Mouse (Mus musculus): ENCODE results near the gene Fez1. TPM values are rescaled to one million over a fixed set of nuclear protein-coding genes. Genes with fewer than 3 reads are reported as not detected.

The Fez1 gene
- polyA plus RNA-seq, 1 experiment from 2014 or later, result 341 TPM

GRCm38 (mm10) chr9:36890552-36890951 is 68.9 kb downstream of the Fez1 start:
- no peak overlapping the region for H3K4me3 ChIP-seq (ENCODE audit: low read depth, low read length)
- DNase-seq (ENCODE audit: low spot score) (peak; percentile 82), ATAC-seq (replicated peaks; ENCODE audit: low FRiP score) (peak; percentile 44; the same call in 1 of the 2 replicates)
- no peaks in the 10 kb centered on the region; the same call in 1 of the 2 replicates for H3K36me3 ChIP-seq (ENCODE audit: control insufficient read depth, insufficient read depth, low read length)
- no peaks in the 10 kb centered on the region for H3K9me3 ChIP-seq (ENCODE audit: control insufficient read depth, low read length)
- H3K27me3 ChIP-seq (ENCODE audit: control insufficient read depth, insufficient read depth, low read length), result no peaks in the 10 kb centered on the region
- no peaks in the 10 kb centered on the region for H3K4me1 ChIP-seq (replicated peaks; ENCODE audit: control insufficient read depth, insufficient read depth, low read length)
- WGBS, result 36% methylated on average over 4 of the region's 4 CpGs
- no peak overlapping the region for H3K9ac ChIP-seq (ENCODE audit: low read length)
- no peak overlapping the region for H3K27ac ChIP-seq (ENCODE audit: low read depth, low read length)
- no peak overlapping the region for H3K4me2 ChIP-seq (ENCODE audit: low read depth, low read length, severe bottlenecking)

GRCm38 (mm10) chr9:36893413-36893990 is 71.8 kb downstream of the Fez1 start:
- no peak overlapping the region for H3K4me2 ChIP-seq (ENCODE audit: low read depth, low read length, severe bottlenecking)
- 85% methylated on average over 6 of the region's 6 CpGs for WGBS
- no peaks in the 10 kb centered on the region for H3K9me3 ChIP-seq (ENCODE audit: control insufficient read depth, low read length)
- no peaks in the 10 kb centered on the region for H3K4me1 ChIP-seq (replicated peaks; ENCODE audit: control insufficient read depth, insufficient read depth, low read length)
- no peak for DNase-seq (ENCODE audit: low spot score)
- no peaks in the 10 kb centered on the region; the same call in 1 of the 2 replicates for H3K36me3 ChIP-seq (ENCODE audit: control insufficient read depth, insufficient read depth, low read length)
- H3K9ac ChIP-seq (ENCODE audit: low read length), result no peak overlapping the region
- H3K4me3 ChIP-seq (ENCODE audit: low read depth, low read length), result no peak overlapping the region
- no peak overlapping the region for H3K27ac ChIP-seq (ENCODE audit: low read depth, low read length)
- ATAC-seq (replicated peaks; ENCODE audit: low FRiP score), result no peak
- no peaks in the 10 kb centered on the region for H3K27me3 ChIP-seq (ENCODE audit: control insufficient read depth, insufficient read depth, low read length)

GRCm38 (mm10) chr9:36894242-36894641 is 72.6 kb downstream of the Fez1 start:
- H3K36me3 ChIP-seq (ENCODE audit: control insufficient read depth, insufficient read depth, low read length), result no peaks in the 10 kb centered on the region; the same call in 1 of the 2 replicates
- H3K9ac ChIP-seq (ENCODE audit: low read length), result no peak overlapping the region
- no peak overlapping the region for H3K4me3 ChIP-seq (ENCODE audit: low read depth, low read length)
- WGBS, result 88% methylated on average over 7 of the region's 7 CpGs
- ATAC-seq (replicated peaks; ENCODE audit: low FRiP score) (no peak), DNase-seq (ENCODE audit: low spot score) (no peak)
- no peaks in the 10 kb centered on the region for H3K27me3 ChIP-seq (ENCODE audit: control insufficient read depth, insufficient read depth, low read length)
- no peaks in the 10 kb centered on the region for H3K9me3 ChIP-seq (ENCODE audit: control insufficient read depth, low read length)
- H3K4me1 ChIP-seq (replicated peaks; ENCODE audit: control insufficient read depth, insufficient read depth, low read length), result no peaks in the 10 kb centered on the region
- H3K4me2 ChIP-seq (ENCODE audit: low read depth, low read length, severe bottlenecking), result no peak overlapping the region
- H3K27ac ChIP-seq (ENCODE audit: low read depth, low read length), result no peak overlapping the region

- Histone ChIP-seq H3K4me3 (ENCODE audit: low read depth, low read length) (no peak overlapping the region), H3K4me2 (ENCODE audit: low read depth, low read length, severe bottlenecking) (no peak overlapping the region), H3K27me3 (ENCODE audit: control insufficient read depth, insufficient read depth, low read length) (no peaks in the 10 kb centered on the region), H3K9ac (ENCODE audit: low read length) (no peak overlapping the region), H3K36me3 (ENCODE audit: control insufficient read depth, insufficient read depth, low read length) (no peaks in the 10 kb centered on the region; the same call in 1 of the 2 replicates), H3K27ac (ENCODE audit: low read depth, low read length) (no peak overlapping the region), H3K9me3 (ENCODE audit: control insufficient read depth, low read length) (no peaks in the 10 kb centered on the region), H3K4me1 (replicated peaks; ENCODE audit: control insufficient read depth, insufficient read depth, low read length) (no peaks in the 10 kb centered on the region)
- DNase-seq (ENCODE audit: low spot score), result peak; percentile 72
- WGBS, result 78% methylated on average over 8 of the region's 8 CpGs
- peak; percentile 69; the same call in 1 of the 2 replicates for ATAC-seq (replicated peaks; ENCODE audit: low FRiP score)
Observed at GRCm38 (mm10) chr9:36895009-36895693, 73.5 kb downstream of the Fez1 start.

- Histone ChIP-seq H3K4me1 (replicated peaks; ENCODE audit: control insufficient read depth, insufficient read depth, low read length) (no peaks in the 10 kb centered on the region), H3K36me3 (ENCODE audit: control insufficient read depth, insufficient read depth, low read length) (no peaks in the 10 kb centered on the region), H3K9ac (ENCODE audit: low read length) (no peak overlapping the region), H3K9me3 (ENCODE audit: control insufficient read depth, low read length) (no peaks in the 10 kb centered on the region), H3K27ac (ENCODE audit: low read depth, low read length) (no peak overlapping the region), H3K4me2 (ENCODE audit: low read depth, low read length, severe bottlenecking) (no peak overlapping the region), H3K4me3 (ENCODE audit: low read depth, low read length) (no peak overlapping the region), H3K27me3 (ENCODE audit: control insufficient read depth, insufficient read depth, low read length) (no peaks in the 10 kb centered on the region)
- ATAC-seq (replicated peaks; ENCODE audit: low FRiP score) (no peak), DNase-seq (ENCODE audit: low spot score) (no peak)
- 94% methylated on average over 3 of the region's 3 CpGs for WGBS
Observed at GRCm38 (mm10) chr9:36898560-36898959, 76.9 kb downstream of the Fez1 start.

GRCm38 (mm10) chr9:36900464-36900863 is 78.8 kb downstream of the Fez1 start:
- H3K36me3 ChIP-seq (ENCODE audit: control insufficient read depth, insufficient read depth, low read length), result no peaks in the 10 kb centered on the region
- no peak overlapping the region for H3K4me3 ChIP-seq (ENCODE audit: low read depth, low read length)
- H3K9ac ChIP-seq (ENCODE audit: low read length), result no peak overlapping the region
- ATAC-seq (replicated peaks; ENCODE audit: low FRiP score), result no peak
- H3K4me1 ChIP-seq (replicated peaks; ENCODE audit: control insufficient read depth, insufficient read depth, low read length), result no peaks in the 10 kb centered on the region
- WGBS, result 96% methylated on average over 4 of the region's 4 CpGs
- no peaks in the 10 kb centered on the region for H3K27me3 ChIP-seq (ENCODE audit: control insufficient read depth, insufficient read depth, low read length)
- H3K4me2 ChIP-seq (ENCODE audit: low read depth, low read length, severe bottlenecking), result no peak overlapping the region
- H3K9me3 ChIP-seq (ENCODE audit: control insufficient read depth, low read length), result no peaks in the 10 kb centered on the region
- no peak for DNase-seq (ENCODE audit: low spot score)
- no peak overlapping the region for H3K27ac ChIP-seq (ENCODE audit: low read depth, low read length)

- Histone ChIP-seq H3K4me2 (ENCODE audit: low read depth, low read length, severe bottlenecking) (no peak overlapping the region), H3K27ac (ENCODE audit: low read depth, low read length) (no peak overlapping the region), H3K4me1 (replicated peaks; ENCODE audit: control insufficient read depth, insufficient read depth, low read length) (no peaks in the 10 kb centered on the region), H3K9me3 (ENCODE audit: control insufficient read depth, low read length) (no peaks in the 10 kb centered on the region), H3K27me3 (ENCODE audit: control insufficient read depth, insufficient read depth, low read length) (no peaks in the 10 kb centered on the region), H3K36me3 (ENCODE audit: control insufficient read depth, insufficient read depth, low read length) (no peaks in the 10 kb centered on the region), H3K4me3 (ENCODE audit: low read depth, low read length) (no peak overlapping the region), H3K9ac (ENCODE audit: low read length) (no peak overlapping the region)
- DNase-seq (ENCODE audit: low spot score) (no peak), ATAC-seq (replicated peaks; ENCODE audit: low FRiP score) (no peak)
- WGBS, result 83% methylated on average over 4 of the region's 4 CpGs
Observed at GRCm38 (mm10) chr9:36905452-36905851, 83.8 kb downstream of the Fez1 start.

GRCm38 (mm10) chr9:36916362-36916761 is 94.7 kb downstream of the Fez1 start:
- WGBS, result 5% methylated on average over 6 of the region's 6 CpGs
- Histone ChIP-seq H3K27me3 (ENCODE audit: control insufficient read depth, insufficient read depth, low read length) (no peaks in the 10 kb centered on the region), H3K4me3 (ENCODE audit: low read depth, low read length) (no peak overlapping the region), H3K27ac (ENCODE audit: low read depth, low read length) (no peak overlapping the region), H3K4me2 (ENCODE audit: low read depth, low read length, severe bottlenecking) (no peak overlapping the region), H3K9ac (ENCODE audit: low read length) (no peak overlapping the region), H3K36me3 (ENCODE audit: control insufficient read depth, insufficient read depth, low read length) (no peaks in the 10 kb centered on the region), H3K9me3 (ENCODE audit: control insufficient read depth, low read length) (no peaks in the 10 kb centered on the region), H3K4me1 (replicated peaks; ENCODE audit: control insufficient read depth, insufficient read depth, low read length) (peaks cover 5% of the 10 kb centered on the region)
- DNase-seq (ENCODE audit: low spot score), result peak; percentile 90
- ATAC-seq (replicated peaks; ENCODE audit: low FRiP score), result peak; percentile 83

GRCm38 (mm10) chr9:36916915-36917314 is 95.3 kb downstream of the Fez1 start:
- Histone ChIP-seq H3K4me1 (replicated peaks; ENCODE audit: control insufficient read depth, insufficient read depth, low read length) (peaks cover 10% of the 10 kb centered on the region), H3K36me3 (ENCODE audit: control insufficient read depth, insufficient read depth, low read length) (no peaks in the 10 kb centered on the region), H3K4me3 (ENCODE audit: low read depth, low read length) (no peak overlapping the region), H3K27me3 (ENCODE audit: control insufficient read depth, insufficient read depth, low read length) (no peaks in the 10 kb centered on the region), H3K9me3 (ENCODE audit: control insufficient read depth, low read length) (no peaks in the 10 kb centered on the region), H3K9ac (ENCODE audit: low read length) (no peak overlapping the region), H3K4me2 (ENCODE audit: low read depth, low read length, severe bottlenecking) (no peak overlapping the region), H3K27ac (ENCODE audit: low read depth, low read length) (no peak overlapping the region)
- ATAC-seq (replicated peaks; ENCODE audit: low FRiP score) (no peak), DNase-seq (ENCODE audit: low spot score) (no peak)
- WGBS, result 42% methylated on average over 5 of the region's 5 CpGs

Measured in forebrain, embryonic 11.5 days (tissue).